Mouse (Mus musculus) natural killer cell, adult 2 months (primary cell): ENCODE results near the gene Ada.

Experiments used
- DNase-seq, 2 experiments: peaks; one replicate each; pipeline ENCODE4 v3.0.0; 2022; ENCODE audit warnings: low spot score in 2 of 2

Gene Ada

DNA sequence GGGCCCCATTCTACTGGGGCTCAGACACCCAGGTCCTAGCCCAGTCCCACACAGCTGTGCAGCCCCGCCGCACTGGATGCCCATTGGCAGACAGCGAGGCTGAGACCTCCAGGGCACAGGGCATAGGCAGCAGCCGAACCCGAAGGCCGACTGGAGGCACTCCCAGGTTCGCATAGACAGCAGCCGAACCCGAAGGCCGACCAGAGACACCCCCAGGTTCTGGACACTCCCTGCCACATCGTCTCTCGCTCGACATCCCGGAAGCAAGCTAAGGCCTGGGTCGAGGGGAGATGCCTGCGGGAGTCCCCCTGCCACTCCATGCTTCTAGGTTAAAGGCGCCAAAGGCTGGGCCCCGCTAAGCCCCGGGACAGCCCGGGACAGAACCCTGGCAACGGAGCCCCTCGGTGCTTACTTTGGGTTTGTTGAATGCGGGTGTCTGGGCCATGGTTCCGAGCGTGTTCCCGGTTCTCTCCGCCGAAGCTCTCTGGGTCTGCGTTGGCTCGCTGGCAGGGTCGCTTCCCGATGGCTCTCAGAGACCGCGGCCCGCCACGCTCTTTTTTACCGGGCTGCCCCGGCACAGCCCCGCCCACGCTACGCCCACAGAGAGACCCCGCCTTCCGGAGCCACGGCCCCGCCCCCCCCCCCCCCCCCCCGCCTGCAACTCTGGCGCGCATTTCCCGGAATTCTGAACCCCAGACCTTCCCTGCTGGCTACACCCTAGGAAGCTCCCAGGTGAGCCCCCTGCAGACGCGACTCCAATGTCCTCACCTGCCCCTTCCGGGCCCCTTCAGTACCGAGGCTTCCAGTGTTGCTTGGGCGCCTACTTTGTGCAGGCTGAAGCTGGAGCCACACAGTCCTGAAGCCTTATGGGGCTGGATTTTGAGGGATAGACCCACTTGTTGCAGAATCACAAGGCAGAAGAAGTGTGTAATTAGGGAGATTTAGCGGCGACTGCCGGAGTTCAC is at the start of gene Ada:
Gene Ada, minus strand, starts transcription at position 593 of the 965 bp plus-strand sequence.
- peak; percentile 26 to 42 for DNase-seq

DNA sequence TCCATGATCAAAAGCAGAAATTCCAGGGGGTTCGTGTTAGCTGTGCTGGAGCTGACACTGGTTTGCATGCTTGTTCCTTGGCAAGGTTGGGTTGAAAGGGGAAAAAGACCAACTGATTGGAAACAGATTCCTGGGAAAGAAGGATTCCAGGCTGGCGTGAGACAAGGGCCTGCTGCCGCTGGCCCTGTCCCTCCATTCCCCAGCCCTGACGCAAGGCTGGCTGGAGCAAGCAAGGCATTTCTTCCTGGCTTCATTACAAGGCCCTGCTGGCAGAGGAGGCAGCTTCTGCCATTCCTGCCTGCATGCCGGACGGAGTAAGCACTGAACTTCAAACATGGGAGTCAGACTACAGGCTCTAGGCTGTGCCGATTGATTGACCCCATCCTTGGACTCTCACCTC is 48.4 kb upstream of the Ada start:
- no peak for DNase-seq

DNA sequence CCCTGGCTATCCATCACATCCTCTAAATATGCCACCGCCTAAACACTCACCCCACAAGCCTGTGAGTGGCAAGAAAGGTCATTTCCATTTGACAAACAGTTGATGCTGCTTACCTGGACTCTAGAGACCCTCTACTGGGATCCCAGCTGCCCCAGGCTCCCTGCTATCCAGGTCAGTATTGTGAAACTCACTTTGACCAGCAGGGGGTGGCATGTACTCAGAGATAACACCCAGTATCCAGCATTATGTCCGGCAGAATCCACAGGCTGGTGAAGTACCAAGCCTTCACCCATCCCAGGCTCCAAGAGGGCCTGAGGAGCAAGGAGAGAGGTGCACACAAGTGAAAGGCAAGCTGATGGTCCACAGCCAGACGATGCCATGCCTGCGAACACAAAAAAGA is 38.4 kb upstream of the Ada start:
- peak; percentile 60 to 64 for DNase-seq

DNA sequence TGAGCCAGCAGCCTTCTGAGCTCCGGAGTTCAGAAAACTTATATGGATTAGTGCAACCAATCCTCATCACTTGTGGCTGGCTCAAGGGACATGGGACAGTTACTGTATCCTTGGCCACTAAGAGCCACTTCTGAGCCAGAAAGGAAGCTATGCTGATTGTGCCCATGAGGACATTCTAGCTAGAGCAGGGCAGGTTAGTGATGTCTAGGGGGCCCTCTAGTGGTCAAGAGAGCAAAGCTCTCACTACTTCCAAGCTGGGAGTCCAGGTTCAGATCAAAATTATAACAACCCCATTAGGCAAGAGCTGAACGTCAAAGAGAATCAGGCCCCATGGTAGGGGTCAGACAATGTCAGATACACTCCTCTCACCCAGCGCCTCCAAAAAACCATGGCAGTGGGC is 37.7 kb upstream of the Ada start:
- peak; percentile 45 to 49 for DNase-seq

DNA sequence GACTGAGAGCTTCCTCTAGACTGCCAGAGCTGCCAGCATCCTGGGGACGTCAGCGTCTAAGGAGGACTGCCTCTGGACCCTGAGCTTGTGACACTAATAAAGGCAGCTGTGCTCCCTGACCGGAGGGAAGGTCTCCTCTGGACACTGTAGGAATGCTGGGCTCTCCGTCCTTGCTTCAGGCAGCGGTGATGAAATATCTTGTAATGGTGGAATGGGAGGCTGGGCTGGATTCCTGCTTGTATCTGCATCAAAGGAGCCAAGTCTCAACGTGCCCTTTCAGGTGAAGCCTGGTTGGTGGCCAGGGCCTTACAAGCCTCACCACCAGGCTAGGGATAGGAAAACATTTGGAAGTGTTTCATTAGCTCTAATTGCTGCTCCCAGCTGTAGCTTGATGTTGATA is 37.0 kb upstream of the Ada start:
- DNase-seq, result no peak

DNA sequence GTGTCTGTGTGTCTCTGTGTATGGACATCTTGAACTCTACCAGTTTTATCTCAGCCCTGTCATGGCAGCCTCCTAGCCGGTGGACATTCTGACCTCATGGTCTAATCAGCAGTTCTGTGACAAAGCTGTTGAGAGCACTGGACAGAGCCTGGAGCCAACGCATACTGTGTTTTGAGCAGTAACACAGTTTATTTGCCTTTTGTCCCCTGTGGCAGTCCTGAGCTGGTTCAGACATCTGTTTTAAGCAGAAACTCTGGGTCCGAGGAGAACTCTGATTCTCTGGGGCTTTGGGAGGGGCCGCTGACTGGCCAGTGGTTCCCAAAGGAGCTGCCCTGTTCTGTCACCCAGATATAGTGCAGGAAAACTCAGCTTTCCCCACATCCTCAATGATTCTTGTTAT is 33.9 kb upstream of the Ada start:
- no peak for DNase-seq

DNA sequence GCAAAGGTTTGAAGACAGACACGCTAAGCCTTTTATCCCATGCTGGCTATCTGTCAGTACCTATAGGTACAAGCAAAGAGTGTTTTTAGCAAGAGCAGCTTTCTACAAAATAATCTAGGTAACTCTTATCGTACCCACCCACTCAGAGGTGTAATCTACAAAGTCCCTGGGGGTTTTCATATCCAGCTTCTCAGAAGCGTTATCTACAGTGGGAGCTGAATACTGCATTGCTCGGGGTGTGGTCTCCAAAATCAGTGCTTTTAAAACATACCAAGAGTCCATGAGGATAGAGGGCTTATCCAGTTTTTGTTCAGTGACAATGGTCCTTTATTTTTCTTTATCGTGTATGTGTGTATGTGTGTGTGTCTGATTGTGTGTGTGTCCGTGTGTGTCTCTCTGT is 33.3 kb upstream of the Ada start:
- no peak for DNase-seq

DNA sequence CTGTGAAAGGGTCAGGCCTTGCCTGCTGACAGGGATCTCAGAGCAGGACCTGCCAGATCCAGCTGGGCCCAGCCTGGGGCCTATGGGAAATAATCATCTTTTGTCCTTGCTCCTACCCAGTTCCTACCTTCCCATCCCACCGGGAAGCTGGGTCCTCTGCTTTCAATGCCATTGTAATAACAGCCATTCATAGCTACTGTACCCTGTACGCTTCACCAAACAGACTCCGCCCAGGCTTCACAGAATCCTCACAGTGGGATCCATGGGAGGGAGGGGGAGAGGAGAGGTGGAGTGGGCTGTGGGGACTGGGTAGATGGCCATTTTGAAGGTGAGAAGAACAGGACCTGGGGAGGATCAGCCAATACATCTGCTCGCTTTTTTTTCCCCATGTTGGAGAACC is 28.9 kb upstream of the Ada start:
- DNase-seq, result no peak

DNA sequence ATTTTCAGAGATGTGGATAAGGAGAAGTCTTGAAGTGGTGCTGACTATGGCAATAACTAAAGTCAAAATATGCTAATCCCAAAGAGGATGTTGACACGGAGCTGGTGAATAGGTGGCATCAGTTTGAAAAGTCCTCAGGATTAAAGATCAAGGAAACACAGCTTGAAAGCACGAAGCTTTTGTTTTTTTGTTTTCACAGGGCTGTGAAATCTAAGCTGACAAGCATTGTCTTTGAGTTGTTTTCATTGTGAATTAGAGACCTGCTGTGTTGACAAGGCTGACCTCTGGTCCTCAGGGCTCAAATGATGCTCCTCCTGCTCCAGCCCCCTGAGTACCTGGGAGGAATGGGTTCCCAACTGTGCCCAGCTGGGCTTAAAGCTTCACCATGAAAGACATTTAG is 27.0 kb upstream of the Ada start:
- DNase-seq, result no peak

DNA sequence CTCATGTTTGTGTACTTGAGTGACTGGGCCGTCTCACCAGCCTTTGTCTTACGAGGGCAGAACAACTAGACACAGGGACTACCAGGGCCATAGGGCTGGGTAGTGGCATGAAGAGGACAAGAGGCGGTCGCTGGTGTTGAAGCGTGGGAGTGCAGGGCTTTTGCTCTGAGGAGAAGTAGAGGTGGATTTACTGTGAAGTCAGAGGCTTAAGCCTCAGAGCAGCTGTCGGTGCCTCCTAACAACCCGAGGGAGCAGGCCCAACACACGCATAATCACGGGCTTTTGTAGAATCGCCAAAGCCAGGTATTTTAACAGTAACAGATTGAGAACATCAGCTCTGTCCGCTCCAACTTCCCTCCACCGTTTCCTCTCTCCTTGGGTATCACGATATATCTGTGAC is 26.6 kb upstream of the Ada start:
- no peak for DNase-seq

DNA sequence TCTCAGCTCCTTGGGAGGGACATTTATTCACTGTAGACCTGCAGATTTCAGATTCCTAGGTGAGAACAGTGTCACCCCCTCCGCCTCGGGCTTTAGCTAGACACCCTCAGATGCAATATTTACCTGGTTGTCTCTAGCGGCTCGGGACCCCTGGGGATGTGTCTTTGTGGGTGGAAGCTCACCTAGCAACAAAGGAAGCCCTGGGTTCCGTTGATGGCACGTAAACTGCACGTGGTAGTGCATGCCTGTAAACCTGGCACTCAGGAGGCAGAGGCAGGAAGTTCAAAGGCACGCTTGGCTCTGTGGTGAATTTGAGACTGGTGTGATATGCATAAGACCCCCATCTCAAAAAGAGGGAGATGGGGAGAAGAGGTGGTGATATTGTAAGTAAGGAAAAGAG is 20.7 kb upstream of the Ada start:
- no peak for DNase-seq

DNA sequence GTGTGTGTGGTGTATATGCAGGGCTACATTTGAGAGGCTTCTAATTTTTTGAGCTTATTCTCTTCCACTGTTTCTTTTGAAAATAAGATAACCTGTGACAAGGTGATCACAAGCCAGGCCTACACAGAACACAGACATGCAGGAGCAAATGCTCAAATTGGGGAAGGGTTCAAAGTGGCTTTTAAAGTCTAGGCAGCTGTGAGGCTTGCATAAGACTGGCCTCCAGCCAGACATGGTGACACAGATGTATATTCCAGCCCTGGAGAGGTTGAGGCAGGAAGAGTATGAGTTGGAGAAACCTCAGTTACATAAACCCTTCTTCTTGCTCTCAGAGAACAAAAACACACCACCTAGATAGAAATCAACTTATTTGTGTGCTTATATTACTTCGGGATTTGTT is 16.9 kb upstream of the Ada start:
- no peak for DNase-seq

DNA sequence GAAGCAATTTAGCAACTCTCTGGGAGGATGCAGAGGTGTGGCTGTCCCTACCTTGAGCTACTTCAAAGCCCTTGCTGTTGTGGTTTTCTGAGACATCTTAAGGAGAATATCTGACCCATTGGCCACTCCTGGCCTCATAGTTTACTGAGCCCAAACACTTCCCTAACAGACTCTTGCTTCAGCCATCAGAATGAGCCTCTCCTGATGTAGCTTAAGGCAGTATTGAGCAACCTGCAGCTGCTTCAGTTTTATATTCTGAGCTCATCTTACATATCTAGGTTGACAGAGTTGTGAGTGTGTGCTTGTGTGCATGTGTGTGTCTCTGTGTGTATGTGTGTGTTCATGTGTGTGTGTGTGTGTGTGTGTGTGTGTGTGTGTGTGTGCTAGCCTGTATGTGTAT is 16.2 kb upstream of the Ada start:
- DNase-seq, result no peak

DNA sequence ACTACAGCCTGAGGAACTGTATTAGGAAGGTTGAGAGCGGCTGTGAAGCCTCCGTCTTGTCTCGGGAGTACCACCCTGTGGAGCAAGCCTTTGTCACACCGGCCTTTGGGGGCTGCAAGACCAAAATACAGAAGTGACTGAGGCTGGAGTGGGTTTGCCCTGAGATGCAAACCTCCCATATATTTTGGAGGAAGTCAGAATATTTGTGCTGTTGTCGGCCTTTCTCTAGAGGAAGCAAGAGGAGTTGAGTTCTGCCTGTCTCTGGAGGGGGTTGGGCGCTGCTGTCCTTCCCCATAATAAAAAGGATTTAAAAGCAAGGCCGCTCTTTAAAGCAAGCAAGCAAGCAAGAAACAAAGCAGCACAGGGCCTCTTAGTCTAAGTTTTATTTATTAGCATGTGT is 11.4 kb upstream of the Ada start:
- no peak for DNase-seq

DNA sequence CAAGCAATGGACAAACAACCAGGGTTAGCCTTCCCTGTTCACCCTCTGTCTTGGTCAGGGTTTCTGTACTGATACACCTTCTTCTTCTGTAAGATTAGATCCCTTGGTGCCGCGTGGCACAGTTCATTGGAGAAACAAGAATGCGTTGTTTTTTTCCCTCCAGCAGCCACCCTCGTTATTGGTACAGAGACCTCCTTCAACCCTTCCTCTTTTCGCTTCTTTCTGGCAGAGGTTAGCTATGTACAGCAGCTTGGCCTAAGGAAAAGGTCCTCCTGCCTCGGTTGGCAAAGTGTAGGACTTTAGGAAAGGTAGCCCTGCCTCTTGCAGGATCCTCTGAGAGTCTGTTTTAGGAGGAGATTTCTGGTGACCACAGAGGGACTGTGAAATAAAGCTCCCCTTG is 10.6 kb upstream of the Ada start:
- DNase-seq, result no peak

DNA sequence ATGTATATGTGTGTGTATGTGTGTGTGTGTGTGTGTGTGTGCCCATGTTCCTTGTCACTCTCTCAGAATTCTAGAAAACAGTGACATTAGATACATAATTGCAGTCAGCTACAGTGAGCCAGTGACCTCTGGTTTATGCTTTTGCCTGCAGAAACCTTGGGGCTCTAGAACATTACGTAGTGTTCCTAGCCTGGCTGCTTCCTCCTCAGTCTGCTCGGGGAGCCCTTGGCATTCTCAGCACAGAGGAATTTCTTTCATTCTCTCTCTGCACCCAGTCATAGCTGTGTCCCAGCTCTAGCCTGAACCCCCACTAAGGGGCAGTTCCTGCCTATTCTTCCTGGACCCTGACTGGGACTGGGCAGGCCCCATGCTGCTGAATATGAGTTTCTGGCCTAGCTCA is 8.1 kb upstream of the Ada start:
- DNase-seq, result no peak

DNA sequence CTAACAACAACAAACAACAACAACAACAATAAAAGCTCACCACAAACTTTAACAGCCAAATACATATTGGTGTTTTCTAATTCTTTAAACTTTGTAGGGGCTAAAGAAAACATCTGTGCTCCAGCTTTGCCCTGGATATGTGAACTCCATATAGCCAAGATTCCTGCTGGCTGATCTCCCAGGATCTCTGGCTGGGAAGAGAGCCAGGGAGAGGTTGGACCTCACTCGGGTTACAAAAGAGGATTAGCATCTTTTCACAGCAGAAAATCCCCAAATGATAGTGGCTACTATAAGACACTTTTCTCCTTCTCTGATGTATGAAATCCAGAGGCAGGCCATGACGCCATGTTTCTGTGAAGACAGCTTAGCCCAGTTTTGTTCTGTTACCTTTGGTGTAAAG is 6.7 kb upstream of the Ada start:
- no peak for DNase-seq

DNA sequence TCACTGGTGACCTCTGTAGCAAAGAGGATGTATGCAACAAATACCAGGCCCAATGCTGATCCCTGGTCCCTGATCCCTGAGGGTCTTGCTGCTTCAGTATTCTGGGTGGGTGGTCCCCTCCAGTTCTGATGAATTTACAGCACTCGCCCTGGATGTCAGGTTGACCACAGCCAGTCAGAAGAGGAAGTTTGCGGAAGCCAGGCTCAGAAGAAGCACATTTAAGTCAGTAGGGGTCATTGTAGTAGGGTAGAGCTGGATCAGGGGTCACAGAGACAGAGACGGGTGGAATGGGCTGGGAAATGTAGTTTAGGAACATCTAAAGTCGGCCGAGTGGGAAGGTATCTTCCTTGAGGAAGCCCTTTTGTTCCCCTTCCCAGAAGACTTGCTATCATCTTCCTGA is 4.2 kb upstream of the Ada start:
- DNase-seq, result no peak

DNA sequence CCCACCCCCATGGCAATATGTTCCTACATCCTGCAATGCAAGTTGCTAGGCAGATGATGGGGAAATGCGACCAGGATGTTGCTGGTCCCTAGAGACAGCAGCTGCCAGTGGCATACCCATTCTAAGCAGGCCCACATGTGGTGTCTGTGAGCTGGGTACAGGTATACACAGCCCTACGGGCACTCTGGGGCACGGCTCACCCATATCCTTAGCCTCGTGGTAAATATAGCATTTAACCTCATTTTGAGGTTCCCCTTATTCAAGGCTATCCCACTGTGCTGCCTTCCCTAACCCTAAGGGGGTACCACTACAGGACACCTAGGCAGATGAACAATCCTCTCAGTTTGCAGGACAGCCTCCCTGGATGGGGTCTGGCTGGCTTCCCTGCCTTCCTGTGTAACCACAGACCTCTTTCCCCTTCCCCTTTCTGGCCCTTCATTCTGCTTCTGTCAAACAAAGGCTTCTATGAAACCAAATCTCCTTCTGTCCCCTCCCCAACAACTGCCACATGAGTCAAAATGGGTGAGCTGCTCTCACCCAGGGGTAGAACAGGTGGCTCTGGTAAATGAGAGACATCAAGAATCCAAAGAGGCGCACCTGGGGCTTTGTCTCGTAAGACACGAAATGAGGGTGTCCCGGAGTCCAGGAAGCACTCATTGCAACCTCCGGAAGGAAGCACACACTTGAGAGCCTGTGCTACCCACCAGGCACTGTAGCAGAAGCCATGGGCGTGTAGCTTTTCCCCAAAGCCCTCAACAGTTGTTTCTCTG is 5.1 kb downstream of the Ada start:
- DNase-seq, result peak in 1 of 2 experiments; percentile 9

DNA sequence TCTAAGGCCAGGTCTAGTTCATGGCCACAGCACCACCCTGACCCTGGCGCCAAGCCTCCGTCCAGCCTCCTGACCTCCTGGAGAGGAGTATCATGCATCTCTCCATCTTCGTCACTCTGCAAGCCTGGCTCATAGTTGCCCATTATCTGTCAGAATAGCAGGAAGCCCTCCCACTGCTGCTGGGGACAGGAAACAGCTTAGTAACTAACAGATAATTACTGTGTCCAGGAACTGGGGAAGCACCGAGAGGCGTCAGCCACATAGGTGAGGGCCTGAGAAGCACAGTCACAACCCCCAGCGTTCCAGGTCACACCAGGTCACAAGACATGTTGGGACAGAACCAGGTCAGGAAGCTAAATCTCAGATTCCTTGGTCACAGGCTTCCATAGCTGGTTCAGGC is 6.7 kb downstream of the Ada start:
- DNase-seq, result no peak

DNA sequence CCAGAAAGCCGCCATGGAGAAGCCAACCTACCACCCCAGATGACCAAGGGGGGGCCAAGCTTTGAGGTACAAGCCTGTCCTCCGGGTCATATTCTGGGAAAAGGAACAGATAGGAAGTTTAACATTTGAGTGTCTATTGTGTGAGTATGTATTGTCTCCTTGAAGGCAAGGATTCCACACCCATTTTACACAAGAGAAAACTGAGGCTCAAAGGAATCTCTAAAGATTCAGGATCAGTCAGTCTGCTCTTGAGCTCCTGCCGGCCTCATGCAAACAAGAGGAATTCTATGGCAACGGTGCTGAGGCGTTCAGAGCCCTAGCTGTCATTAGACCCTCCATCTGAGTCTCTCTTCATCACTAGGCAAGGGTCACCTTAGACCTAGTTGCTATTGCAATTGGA is 7.4 kb downstream of the Ada start:
- DNase-seq, result no peak

DNA sequence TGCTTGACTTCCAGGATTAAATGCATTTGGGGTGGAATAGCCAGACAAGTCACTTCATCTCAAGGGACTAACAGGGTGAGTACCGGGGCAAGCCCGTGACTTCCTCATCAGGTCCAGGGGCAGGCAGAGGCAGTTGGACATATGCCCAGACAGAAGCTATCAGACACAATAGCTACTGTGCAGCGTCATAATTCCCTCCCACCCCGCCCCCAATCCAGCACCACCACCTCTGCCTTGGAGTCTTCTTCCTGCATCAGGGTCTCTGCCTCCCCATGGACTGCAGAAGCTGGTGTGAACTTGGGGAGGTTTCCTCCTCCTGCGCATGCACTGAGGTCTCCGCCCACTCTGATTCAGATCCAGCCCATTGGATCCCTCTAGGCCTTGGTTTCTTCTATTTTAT is 14.1 kb downstream of the Ada start:
- no peak for DNase-seq

DNA sequence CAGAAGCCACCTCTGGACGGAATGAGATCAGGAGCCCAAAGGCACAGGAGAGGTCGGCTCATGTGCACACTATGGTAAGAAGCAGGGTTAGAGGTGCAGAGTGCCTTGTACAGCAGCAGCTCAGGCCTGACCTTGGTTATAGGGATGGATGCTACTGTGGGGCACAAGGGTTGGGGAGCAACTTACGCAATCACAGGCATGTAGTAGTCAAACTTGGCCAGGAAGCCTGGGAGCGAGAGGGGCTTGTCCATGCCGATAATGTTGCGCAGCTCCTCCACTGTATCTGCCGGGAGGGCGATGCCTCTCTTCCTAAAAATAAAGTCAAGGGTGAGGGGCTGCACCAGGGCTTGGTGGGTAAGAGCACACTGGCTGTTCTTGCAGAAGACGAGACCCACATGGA is 14.9 kb downstream of the Ada start:
- no peak for DNase-seq
